Mouse (Mus musculus) fibroblast of lung, adult 2 months (primary cell): ENCODE results near the gene Ube2d1.

Source experiments
- DNase-seq: peaks from one replicate; pipeline ENCODE4 v3.0.0-alpha.2; 2011; ENCODE audit warnings: low read depth

Gene Ube2d1

GRCm38 (mm10) chr10:71285126-71285580 lies at the start of gene Ube2d1:
Gene Ube2d1 (minus strand): TSS chr10:71285262.
- DNase-seq = peak; percentile 31

GRCm38 (mm10) chr10:71332859-71333258 lies 47.8 kb upstream of the Ube2d1 start:
- DNase-seq = no peak

- no peak for DNase-seq
These were observed 47.3 kb upstream of the Ube2d1 start for GRCm38 (mm10) chr10:71332376-71332775.

DNA sequence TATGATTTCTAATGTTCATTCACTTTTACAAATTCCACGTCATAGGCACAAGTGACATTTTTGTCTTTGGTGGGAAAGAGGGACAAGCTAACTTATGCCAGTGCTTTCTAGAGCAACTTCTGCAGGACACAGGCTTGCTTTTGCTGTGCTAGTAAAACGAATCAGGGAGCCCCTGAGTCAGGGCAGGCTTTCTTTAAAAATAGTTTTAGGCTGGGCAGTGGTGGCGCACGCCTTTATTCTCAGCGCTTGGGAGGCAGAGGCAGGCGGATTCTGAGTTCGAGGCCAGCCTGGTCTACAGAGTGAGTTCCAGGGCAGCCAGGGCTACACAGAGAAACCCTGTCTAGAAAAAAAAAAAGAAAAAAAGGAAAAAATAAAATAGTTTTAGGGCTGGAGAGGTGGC lies 46.8 kb upstream of the Ube2d1 start:
- DNase-seq = no peak

DNA sequence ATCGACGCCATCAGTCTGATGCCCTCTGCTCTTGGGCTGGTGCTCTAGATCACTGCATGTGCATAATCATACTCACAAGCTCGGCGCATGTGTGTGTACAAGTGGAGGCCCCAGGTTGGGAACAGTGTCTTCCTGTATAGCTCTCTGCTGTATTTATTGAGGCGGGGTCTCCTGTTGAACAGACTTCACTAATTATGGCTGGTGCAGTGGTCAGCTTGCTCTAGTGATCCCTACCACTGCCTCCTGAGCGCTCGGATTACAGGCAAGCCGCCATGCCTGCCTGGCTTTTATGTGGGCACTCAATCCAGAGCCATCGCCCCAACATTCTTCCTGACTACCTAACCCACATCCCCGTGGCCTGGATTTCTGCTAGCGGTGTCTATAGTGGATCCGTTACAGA lies 45.0 kb upstream of the Ube2d1 start:
- DNase-seq = no peak

GRCm38 (mm10) chr10:71329295-71329694 lies 44.2 kb upstream of the Ube2d1 start:
- DNase-seq = no peak

DNA sequence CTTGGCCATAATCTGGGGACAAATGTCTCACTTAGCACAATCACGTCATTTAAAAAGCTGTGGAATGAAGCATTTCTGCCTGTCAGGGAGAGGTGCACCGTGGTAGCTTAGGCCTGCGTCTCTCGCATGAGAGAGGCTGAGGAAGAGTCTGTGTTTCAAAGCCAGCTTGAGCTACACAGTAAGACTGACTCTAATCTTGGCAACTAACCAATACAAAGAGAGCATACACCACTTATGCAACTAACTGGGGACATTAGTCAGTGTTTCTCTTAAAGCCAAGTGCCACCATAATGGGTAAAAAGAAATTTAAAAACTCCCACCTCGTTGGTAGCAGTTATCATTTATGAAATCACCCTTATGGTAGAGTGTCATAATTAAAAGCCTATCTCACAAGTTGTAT lies 43.8 kb upstream of the Ube2d1 start:
- no peak for DNase-seq

- no peak for DNase-seq
These were observed 43.3 kb upstream of the Ube2d1 start for GRCm38 (mm10) chr10:71328382-71328781.

- no peak for DNase-seq
These were observed 42.3 kb upstream of the Ube2d1 start for GRCm38 (mm10) chr10:71327386-71327785.

DNA sequence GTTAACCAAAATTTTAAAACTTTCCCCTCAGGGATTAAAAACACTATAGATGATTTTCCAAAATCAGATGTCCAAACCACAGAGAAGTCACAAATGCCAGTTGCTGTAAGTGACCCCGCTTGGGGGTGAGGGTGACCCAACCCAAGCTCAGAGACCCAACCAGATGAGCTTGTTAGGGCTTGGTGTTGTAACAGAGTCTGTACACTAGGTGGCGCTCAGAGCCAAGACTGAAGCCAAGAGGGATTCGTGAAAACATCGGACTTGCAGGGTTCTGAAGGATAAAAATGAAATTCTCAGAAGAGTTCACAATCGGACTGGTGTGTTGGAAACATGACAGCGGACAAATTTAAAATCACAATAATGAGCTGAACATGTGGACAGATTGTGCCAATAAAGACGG lies 41.7 kb upstream of the Ube2d1 start:
- no peak for DNase-seq

GRCm38 (mm10) chr10:71326123-71326522 lies 41.1 kb upstream of the Ube2d1 start:
- DNase-seq = no peak

GRCm38 (mm10) chr10:71323669-71324068 lies 38.6 kb upstream of the Ube2d1 start:
- no peak for DNase-seq

DNA sequence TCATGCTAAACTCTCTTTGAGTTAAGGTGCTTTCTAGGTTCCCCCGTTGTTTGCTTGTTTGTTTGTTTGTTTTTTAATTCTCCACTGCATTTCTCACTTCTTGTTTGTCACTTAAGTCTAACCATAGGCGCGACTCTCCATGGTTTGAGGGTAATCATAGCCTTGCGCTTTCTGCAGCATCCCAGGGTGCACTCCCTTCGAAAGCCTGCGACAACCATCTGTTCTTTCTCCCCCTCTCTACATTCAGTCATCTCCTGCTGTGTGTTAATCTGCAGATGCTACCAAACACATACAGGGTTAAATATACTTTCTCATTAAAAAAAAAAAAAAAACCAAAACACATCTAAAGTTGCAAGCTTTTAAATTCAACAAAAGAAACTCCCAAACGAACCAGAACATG lies 31.4 kb upstream of the Ube2d1 start:
- no peak for DNase-seq

- DNase-seq = no peak
These were observed 31.0 kb upstream of the Ube2d1 start for GRCm38 (mm10) chr10:71316056-71316455.

DNA sequence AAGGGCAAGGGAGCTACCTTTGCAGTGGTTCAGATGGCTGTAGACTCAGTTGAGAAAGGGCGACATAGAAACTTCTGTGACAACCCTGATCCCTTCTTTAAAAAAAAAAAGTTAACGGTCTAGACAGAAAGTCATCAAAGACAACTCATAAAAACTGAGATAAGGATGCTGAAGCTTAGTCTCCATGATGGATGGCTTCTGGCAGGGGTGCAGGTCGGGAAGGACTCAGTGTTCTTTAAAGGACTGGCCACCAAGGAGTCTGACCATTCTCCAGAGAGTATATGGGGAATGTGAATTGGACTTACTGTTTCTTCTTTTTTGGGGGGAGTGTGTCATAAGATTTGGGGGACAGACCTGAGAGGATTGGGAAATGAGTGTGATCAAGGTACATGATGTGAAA lies 29.5 kb upstream of the Ube2d1 start:
- no peak for DNase-seq

DNA sequence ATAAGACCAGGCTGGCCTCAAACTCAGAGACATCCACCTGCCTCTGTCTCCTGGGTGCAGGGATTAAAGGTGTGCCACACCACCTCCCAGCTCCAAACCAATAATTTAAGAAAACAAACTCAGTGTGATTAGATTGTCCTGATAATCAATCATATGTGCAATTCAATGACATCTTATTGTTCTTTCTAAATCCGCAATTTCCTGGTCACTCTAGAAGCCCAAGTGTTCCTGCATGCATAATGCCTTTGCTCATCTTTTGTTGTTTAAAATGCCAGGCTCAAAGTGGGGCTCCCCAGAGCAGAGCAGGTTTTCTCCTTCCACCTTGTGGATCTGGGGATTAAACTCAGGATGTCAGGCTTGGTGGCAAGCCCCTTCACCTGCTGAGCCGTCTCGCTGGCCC lies 25.2 kb upstream of the Ube2d1 start:
- no peak for DNase-seq

DNA sequence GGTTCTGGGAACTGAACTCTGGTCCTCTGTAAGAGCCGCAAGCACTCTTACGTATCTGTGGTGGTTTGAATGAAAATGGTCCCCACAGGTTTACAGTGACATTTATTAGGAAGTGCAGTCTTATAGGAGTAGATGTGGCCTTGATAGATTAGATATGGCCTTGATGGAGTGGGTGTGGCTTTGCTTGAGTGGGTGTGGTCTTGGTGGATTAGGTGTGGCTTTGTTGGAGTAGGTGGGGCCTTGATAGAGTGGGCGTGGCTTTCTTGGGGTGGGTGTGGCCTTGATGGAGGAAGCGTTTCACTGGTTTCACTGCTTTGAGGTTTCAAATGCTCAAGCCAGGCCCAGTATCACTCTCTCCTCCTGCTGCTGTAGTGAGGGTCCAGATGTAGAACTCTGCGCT lies 23.1 kb upstream of the Ube2d1 start:
- no peak for DNase-seq

GRCm38 (mm10) chr10:71306759-71307158 lies 21.7 kb upstream of the Ube2d1 start:
- DNase-seq = no peak

GRCm38 (mm10) chr10:71306190-71306589 lies 21.1 kb upstream of the Ube2d1 start:
- no peak for DNase-seq

GRCm38 (mm10) chr10:71302490-71302889 lies 17.4 kb upstream of the Ube2d1 start:
- no peak for DNase-seq

- no peak for DNase-seq
These were observed 15.1 kb upstream of the Ube2d1 start for GRCm38 (mm10) chr10:71300161-71300560.

GRCm38 (mm10) chr10:71293245-71293644 lies 8.2 kb upstream of the Ube2d1 start:
- no peak for DNase-seq

- DNase-seq = no peak
These were observed 7.2 kb upstream of the Ube2d1 start for GRCm38 (mm10) chr10:71292254-71292653.

DNA sequence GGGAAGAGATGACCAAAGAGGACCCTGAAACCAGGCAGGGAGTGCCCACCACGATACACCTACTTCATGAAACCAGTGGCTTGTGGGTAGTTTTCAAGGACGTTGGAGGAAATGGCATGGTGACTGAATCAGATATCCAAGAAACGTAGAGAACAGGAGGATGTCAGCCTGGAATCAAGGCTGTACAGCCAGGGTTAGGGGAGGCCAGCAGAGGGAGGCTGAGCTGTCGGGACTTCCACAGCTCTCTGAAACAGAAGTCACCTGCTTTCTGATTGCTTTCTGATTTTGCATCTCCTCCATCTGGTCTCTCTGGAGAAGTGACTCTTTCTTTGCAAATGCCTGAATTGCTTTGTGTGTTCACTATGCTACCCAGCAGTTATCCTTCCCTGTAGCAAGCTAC lies 6.7 kb upstream of the Ube2d1 start:
- no peak for DNase-seq

- no peak for DNase-seq
These were observed 6.2 kb upstream of the Ube2d1 start for GRCm38 (mm10) chr10:71291179-71291661.
